Mouse (Mus musculus) embryo, embryonic 11 days (tissue): ENCODE data around the gene 1600014C23Rik.
A peak's percentile ranks its signal among the peaks of the same experiment; 100 is the strongest.

Experiments
- DNase-seq: peaks from one replicate; pipeline ENCODE4 v3.0.0-alpha.2; 2015

1600014C23Rik gene

GRCm38 (mm10) chr17:45751359-45751758, 17.7 kb upstream of the 1600014C23Rik start:
- no peak for DNase-seq

GRCm38 (mm10) chr17:45749100-45749499, 15.5 kb upstream of the 1600014C23Rik start:
- no peak for DNase-seq

GRCm38 (mm10) chr17:45747858-45748785, 14.5 kb upstream of the 1600014C23Rik start:
- peak; percentile 53 for DNase-seq

GRCm38 (mm10) chr17:45747293-45747692, 13.6 kb upstream of the 1600014C23Rik start:
- no peak for DNase-seq

- no peak for DNase-seq
These were observed 13.1 kb upstream of the 1600014C23Rik start for GRCm38 (mm10) chr17:45746755-45747154.

GRCm38 (mm10) chr17:45745629-45746028, 12.0 kb upstream of the 1600014C23Rik start:
- no peak for DNase-seq

- DNase-seq = no peak
These were observed 8.9 kb upstream of the 1600014C23Rik start for GRCm38 (mm10) chr17:45742371-45743147.

GRCm38 (mm10) chr17:45737078-45737601, 3.5 kb upstream of the 1600014C23Rik start:
- no peak for DNase-seq

- DNase-seq = peak; percentile 98
These were observed 2.9 kb upstream of the 1600014C23Rik start for GRCm38 (mm10) chr17:45736311-45737077.

GRCm38 (mm10) chr17:45735382-45736310, 2.0 kb upstream of the 1600014C23Rik start:
- DNase-seq = peak; percentile 90

GRCm38 (mm10) chr17:45734881-45735280, 1.2 kb upstream of the 1600014C23Rik start:
- no peak for DNase-seq

GRCm38 (mm10) chr17:45734333-45734732, 689 bp upstream of the 1600014C23Rik start:
- no peak for DNase-seq

GRCm38 (mm10) chr17:45733038-45733734, 458 bp downstream of the 1600014C23Rik start:
- DNase-seq = no peak

GRCm38 (mm10) chr17:45731172-45731864, 2.3 kb downstream of the 1600014C23Rik start:
- peak; percentile 91 for DNase-seq

GRCm38 (mm10) chr17:45730696-45731095, 2.9 kb downstream of the 1600014C23Rik start:
- DNase-seq = no peak

GRCm38 (mm10) chr17:45729387-45729786, 4.3 kb downstream of the 1600014C23Rik start:
- no peak for DNase-seq

GRCm38 (mm10) chr17:45727983-45728723, 5.5 kb downstream of the 1600014C23Rik start:
- DNase-seq = no peak

- no peak for DNase-seq
These were observed 6.2 kb downstream of the 1600014C23Rik start for GRCm38 (mm10) chr17:45727481-45727880.

- no peak for DNase-seq
These were observed 7.4 kb downstream of the 1600014C23Rik start for GRCm38 (mm10) chr17:45726249-45726648.

- DNase-seq = no peak
These were observed 9.1 kb downstream of the 1600014C23Rik start for GRCm38 (mm10) chr17:45724574-45724921.
